Mouse (Mus musculus): ENCODE data around the gene Sestd1. TPM values are rescaled to one million over a fixed set of nuclear protein-coding genes. Genes with fewer than 3 reads are reported as not detected.

Gene Sestd1
- polyA plus RNA-seq, 1 experiment = 15.2 TPM

DNA sequence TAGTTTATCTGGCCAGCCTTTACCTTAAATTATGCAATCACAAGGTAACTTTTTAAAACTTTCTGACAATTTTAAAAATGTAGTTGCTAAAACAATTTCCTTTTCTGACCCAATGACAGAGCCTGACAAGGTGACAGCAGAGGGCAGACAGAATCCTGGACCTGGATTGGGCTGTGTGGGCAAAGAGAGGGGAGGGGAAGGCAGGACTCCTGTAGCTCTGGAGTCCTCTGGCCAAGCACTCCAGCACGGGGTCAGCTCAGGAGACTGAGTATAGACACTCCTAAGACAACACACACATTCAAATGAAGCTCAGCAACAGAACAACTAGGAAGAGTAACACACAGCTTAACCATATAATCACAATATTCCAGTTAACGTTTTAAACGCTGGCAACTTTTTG, 90.1 kb downstream of the Sestd1 start:
- Histone ChIP-seq H3ac (ENCODE audit: control insufficient read depth, insufficient read length, low read depth) (no peak overlapping the region), H3K4me3 (ENCODE audit: insufficient read depth, poor library complexity, severe bottlenecking) (no peak overlapping the region), H3K27me3 (ENCODE audit: control insufficient read depth, insufficient read depth, insufficient read length) (no peaks in the 10 kb centered on the region), H3K36me3 (ENCODE audit: control insufficient read depth, insufficient read depth) (peaks cover 81% of the 10 kb centered on the region), H3K79me3 (ENCODE audit: low read depth) (no peaks in the 10 kb centered on the region), H3K79me2 (ENCODE audit: control insufficient read depth, insufficient read depth) (no peaks in the 10 kb centered on the region)
- TF ChIP-seq FOSL1 (IDR thresholded peaks at IDR 0.05; ENCODE audit: insufficient read depth, low read length, poor library complexity, severe bottlenecking) = no peak
- no peak for TF ChIP-seq USF1 (IDR thresholded peaks at IDR 0.05; ENCODE audit: low read depth)
- no peak for TF ChIP-seq MAX (IDR thresholded peaks at IDR 0.05)
- TF ChIP-seq CTCF (IDR thresholded peaks at IDR 0.05; ENCODE audit: control insufficient read depth, insufficient read depth, insufficient read length) = no peak
- TF ChIP-seq MYOG (IDR thresholded peaks at IDR 0.05; ENCODE audit: control insufficient read depth, extremely low read depth, insufficient read length) = no peak
- no peak for TF ChIP-seq CEBPB (IDR thresholded peaks at IDR 0.05; ENCODE audit: low read depth)
- no peak for TF ChIP-seq MYOD1 (IDR thresholded peaks at IDR 0.05; ENCODE audit: control insufficient read depth, insufficient read length, low read depth)

DNA sequence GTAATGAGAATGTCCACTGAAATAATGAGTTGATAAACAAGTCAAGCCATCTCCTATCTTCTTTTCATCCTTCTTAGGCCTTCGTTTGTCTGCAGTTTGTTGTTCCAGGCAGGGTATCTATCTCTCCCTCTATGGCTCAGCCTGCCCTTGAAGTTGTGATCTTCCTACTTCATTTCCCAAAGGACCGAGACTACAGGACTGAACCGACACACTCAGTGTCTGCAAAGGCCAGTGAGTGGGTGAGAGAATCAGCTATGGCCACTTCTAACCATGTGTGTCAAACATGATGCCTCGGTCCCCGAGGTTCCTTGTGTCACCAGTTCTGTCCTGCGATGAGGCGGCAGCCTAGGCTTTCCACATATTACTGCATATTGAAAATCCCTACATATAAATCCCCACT, 90.7 kb downstream of the Sestd1 start:
- H3K4me3 ChIP-seq (ENCODE audit: insufficient read depth, poor library complexity, severe bottlenecking) = no peak overlapping the region
- no peak for TF ChIP-seq CEBPB (IDR thresholded peaks at IDR 0.05; ENCODE audit: low read depth)
- no peak for TF ChIP-seq FOSL1 (IDR thresholded peaks at IDR 0.05; ENCODE audit: insufficient read depth, low read length, poor library complexity, severe bottlenecking)
- no peak for TF ChIP-seq MYOD1 (IDR thresholded peaks at IDR 0.05; ENCODE audit: control insufficient read depth, insufficient read length, low read depth)
- no peak for TF ChIP-seq MYOG (IDR thresholded peaks at IDR 0.05; ENCODE audit: control insufficient read depth, extremely low read depth, insufficient read length)
- TF ChIP-seq CTCF (IDR thresholded peaks at IDR 0.05; ENCODE audit: control insufficient read depth, insufficient read depth, insufficient read length) = no peak
- no peak for TF ChIP-seq MAX (IDR thresholded peaks at IDR 0.05)
- no peak for TF ChIP-seq USF1 (IDR thresholded peaks at IDR 0.05; ENCODE audit: low read depth)
- no peaks in the 10 kb centered on the region for H3K27me3 ChIP-seq (ENCODE audit: control insufficient read depth, insufficient read depth, insufficient read length)
- H3K79me2 ChIP-seq (ENCODE audit: control insufficient read depth, insufficient read depth) = no peaks in the 10 kb centered on the region
- H3K79me3 ChIP-seq (ENCODE audit: low read depth) = no peaks in the 10 kb centered on the region
- H3ac ChIP-seq (ENCODE audit: control insufficient read depth, insufficient read length, low read depth) = no peak overlapping the region
- H3K36me3 ChIP-seq (ENCODE audit: control insufficient read depth, insufficient read depth) = peaks cover 81% of the 10 kb centered on the region

DNA sequence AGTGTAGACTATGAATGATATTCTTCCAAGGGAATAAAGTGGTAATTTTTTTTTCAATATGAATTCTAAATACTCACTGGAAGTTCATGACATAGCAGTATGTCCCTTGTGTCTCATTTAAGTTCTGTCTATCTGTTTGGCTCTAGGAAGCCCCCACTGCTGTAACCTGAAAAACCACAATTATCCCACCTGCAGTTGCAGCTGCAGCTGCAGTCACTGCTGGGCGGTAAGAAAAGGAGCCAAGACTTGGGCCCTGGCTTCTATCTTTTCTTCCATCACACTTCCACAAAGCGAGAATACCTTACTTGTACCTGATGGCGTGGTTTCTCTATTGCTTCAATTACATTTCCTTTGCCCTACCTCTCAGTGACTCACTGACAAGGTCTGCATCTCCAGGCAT, 92.9 kb downstream of the Sestd1 start:
- Histone ChIP-seq H3ac (ENCODE audit: control insufficient read depth, insufficient read length, low read depth) (no peak overlapping the region), H3K36me3 (ENCODE audit: control insufficient read depth, insufficient read depth) (peaks cover 67% of the 10 kb centered on the region), H3K4me3 (ENCODE audit: insufficient read depth, poor library complexity, severe bottlenecking) (no peak overlapping the region), H3K79me3 (ENCODE audit: low read depth) (no peaks in the 10 kb centered on the region), H3K79me2 (ENCODE audit: control insufficient read depth, insufficient read depth) (no peaks in the 10 kb centered on the region), H3K27me3 (ENCODE audit: control insufficient read depth, insufficient read depth, insufficient read length) (no peaks in the 10 kb centered on the region)
- TF ChIP-seq CTCF (IDR thresholded peaks at IDR 0.05; ENCODE audit: control insufficient read depth, insufficient read depth, insufficient read length) = no peak
- TF ChIP-seq USF1 (IDR thresholded peaks at IDR 0.05; ENCODE audit: low read depth) = no peak
- no peak for TF ChIP-seq MYOG (IDR thresholded peaks at IDR 0.05; ENCODE audit: control insufficient read depth, extremely low read depth, insufficient read length)
- no peak for TF ChIP-seq MAX (IDR thresholded peaks at IDR 0.05)
- TF ChIP-seq CEBPB (IDR thresholded peaks at IDR 0.05; ENCODE audit: low read depth) = no peak
- no peak for TF ChIP-seq MYOD1 (IDR thresholded peaks at IDR 0.05; ENCODE audit: control insufficient read depth, insufficient read length, low read depth)
- TF ChIP-seq FOSL1 (IDR thresholded peaks at IDR 0.05; ENCODE audit: insufficient read depth, low read length, poor library complexity, severe bottlenecking) = no peak

DNA sequence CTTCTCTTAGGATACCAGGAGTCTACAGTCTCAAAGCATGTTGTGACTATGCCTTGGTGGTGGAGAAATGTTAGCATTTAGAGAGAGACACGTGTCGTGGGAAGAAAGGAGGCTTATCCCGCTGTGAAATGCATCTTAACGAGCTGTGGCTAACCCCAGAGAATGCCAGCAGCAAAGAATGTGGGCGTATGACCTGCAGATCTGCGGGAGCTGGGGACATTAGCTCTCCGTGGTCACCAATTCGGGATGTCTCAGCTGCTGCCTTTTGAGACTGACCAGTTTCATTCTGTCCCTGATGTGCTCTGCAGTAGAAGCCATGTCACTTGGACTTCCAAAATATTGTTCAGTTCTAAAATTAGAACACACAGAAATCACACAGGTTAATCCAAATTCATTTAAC, 93.5 kb downstream of the Sestd1 start:
- TF ChIP-seq FOSL1 (IDR thresholded peaks at IDR 0.05; ENCODE audit: insufficient read depth, low read length, poor library complexity, severe bottlenecking) = no peak
- TF ChIP-seq MAX (IDR thresholded peaks at IDR 0.05) = no peak
- no peak for TF ChIP-seq USF1 (IDR thresholded peaks at IDR 0.05; ENCODE audit: low read depth)
- no peak for TF ChIP-seq CEBPB (IDR thresholded peaks at IDR 0.05; ENCODE audit: low read depth)
- no peak for TF ChIP-seq MYOD1 (IDR thresholded peaks at IDR 0.05; ENCODE audit: control insufficient read depth, insufficient read length, low read depth)
- no peak for TF ChIP-seq CTCF (IDR thresholded peaks at IDR 0.05; ENCODE audit: control insufficient read depth, insufficient read depth, insufficient read length)
- TF ChIP-seq MYOG (IDR thresholded peaks at IDR 0.05; ENCODE audit: control insufficient read depth, extremely low read depth, insufficient read length) = no peak
- Histone ChIP-seq H3K79me3 (ENCODE audit: low read depth) (no peaks in the 10 kb centered on the region), H3ac (ENCODE audit: control insufficient read depth, insufficient read length, low read depth) (no peak overlapping the region), H3K27me3 (ENCODE audit: control insufficient read depth, insufficient read depth, insufficient read length) (no peaks in the 10 kb centered on the region), H3K4me3 (ENCODE audit: insufficient read depth, poor library complexity, severe bottlenecking) (no peak overlapping the region), H3K79me2 (ENCODE audit: control insufficient read depth, insufficient read depth) (no peaks in the 10 kb centered on the region), H3K36me3 (ENCODE audit: control insufficient read depth, insufficient read depth) (peaks cover 61% of the 10 kb centered on the region)

DNA sequence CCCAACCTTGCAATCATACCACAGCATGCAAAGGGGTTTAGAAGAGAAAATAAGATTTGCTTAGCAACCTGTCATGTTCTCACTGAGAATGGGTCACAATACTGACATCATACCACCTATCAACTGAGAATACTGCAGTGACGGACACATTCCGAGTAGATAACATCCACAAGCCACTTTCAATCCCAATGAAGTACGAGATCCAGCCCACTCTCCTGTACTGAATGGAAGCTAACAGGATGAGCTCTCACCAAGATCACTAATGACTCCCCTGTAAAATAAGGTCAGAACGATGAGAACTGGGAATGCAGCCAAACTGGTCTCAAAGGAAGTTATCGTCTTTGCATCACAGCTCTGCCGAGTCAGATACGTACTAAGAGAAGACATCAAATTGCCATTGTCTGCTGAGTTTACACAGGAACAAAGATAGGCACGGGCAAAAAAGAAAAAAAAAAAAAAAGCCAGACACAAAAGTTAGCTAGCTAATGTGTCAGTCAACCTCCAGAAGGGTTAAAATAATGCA, 96.3 kb downstream of the Sestd1 start:
- Histone ChIP-seq H3K79me3 (ENCODE audit: low read depth) (no peaks in the 10 kb centered on the region), H3K4me3 (ENCODE audit: insufficient read depth, poor library complexity, severe bottlenecking) (no peak overlapping the region), H3ac (ENCODE audit: control insufficient read depth, insufficient read length, low read depth) (no peak overlapping the region), H3K79me2 (ENCODE audit: control insufficient read depth, insufficient read depth) (no peaks in the 10 kb centered on the region), H3K27me3 (ENCODE audit: control insufficient read depth, insufficient read depth, insufficient read length) (no peaks in the 10 kb centered on the region), H3K36me3 (ENCODE audit: control insufficient read depth, insufficient read depth) (peaks cover 39% of the 10 kb centered on the region)
- TF ChIP-seq MYOD1 (IDR thresholded peaks at IDR 0.05; ENCODE audit: control insufficient read depth, insufficient read length, low read depth) = no peak
- no peak for TF ChIP-seq MAX (IDR thresholded peaks at IDR 0.05)
- TF ChIP-seq CEBPB (IDR thresholded peaks at IDR 0.05; ENCODE audit: low read depth) = no peak
- TF ChIP-seq MYOG (IDR thresholded peaks at IDR 0.05; ENCODE audit: control insufficient read depth, extremely low read depth, insufficient read length) = no peak
- TF ChIP-seq USF1 (IDR thresholded peaks at IDR 0.05; ENCODE audit: low read depth) = no peak
- TF ChIP-seq CTCF (IDR thresholded peaks at IDR 0.05; ENCODE audit: control insufficient read depth, insufficient read depth, insufficient read length) = no peak
- no peak for TF ChIP-seq FOSL1 (IDR thresholded peaks at IDR 0.05; ENCODE audit: insufficient read depth, low read length, poor library complexity, severe bottlenecking)

Data from C2C12 (cell line).